8 mouse cellular contexts compared by ENCODE assay signal in the genomic region with DNA sequence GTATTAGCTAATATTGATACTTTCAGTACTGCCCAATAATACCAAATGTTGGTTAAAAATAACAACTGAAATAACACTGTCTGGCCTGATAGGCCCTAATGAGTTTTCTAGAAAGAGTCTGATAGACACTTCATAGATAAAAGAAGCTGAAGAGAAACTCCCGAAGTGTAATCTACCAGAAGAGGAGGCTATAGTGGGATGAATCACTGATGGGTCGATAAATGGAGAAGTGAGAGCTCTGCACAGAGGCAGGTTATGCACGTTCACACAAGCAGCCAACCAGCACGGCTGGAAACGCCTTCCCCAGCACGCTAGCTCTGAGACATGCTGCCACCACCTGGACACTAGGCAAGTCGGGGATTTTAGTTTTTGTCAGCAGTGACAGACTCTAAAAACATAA. TPM values are rescaled to one million over a fixed set of nuclear protein-coding genes. Genes with fewer than 3 reads are reported as not detected.
DNase-seq lines count a peak whose midpoint lies in the region; ATAC-seq lines count a peak whose summit lies in the region.

No protein-coding gene starts in this region.

- H3K9ac ChIP-seq in heart, embryonic 14.5 days (ENCODE audit: low read length): no peak overlapping the region
- no peak overlapping the region for H3K9ac ChIP-seq in liver, embryonic 16.5 days (ENCODE audit: low read depth, low read length)
- no peak overlapping the region for H3K9ac ChIP-seq in neural tube, embryonic 12.5 days

- DNase-seq in 3T3-L1 (ENCODE audit: low read depth, low spot score): peak; percentile 78
- DNase-seq in adrenal gland, adult 18-20 months (ENCODE audit: low spot score in 2 of 2): peak; percentile 41 to 49
- DNase-seq in embryo, embryonic 11 days: peak; percentile 87
- peak; percentile 84 for DNase-seq in kidney, postnatal 14 days
- peak; percentile 64 for DNase-seq in testis, postnatal 10 days (ENCODE audit: low spot score)

- H3K36me3 ChIP-seq in heart, embryonic 14.5 days (ENCODE audit: control insufficient read depth, insufficient read depth, low read length): peaks cover 1% of the 10 kb centered on the region; the same call in 1 of the 2 replicates
- peaks cover under 1% of the 10 kb centered on the region; the same call in 1 of the 2 replicates for H3K36me3 ChIP-seq in liver, embryonic 16.5 days (ENCODE audit: control insufficient read depth, insufficient read depth)
- no peaks in the 10 kb centered on the region for H3K36me3 ChIP-seq in neural tube, embryonic 12.5 days

- peak overlapping the region; percentile 27; the same call in 1 of the 2 replicates for H3K4me2 ChIP-seq in heart, embryonic 14.5 days (ENCODE audit: low read length)
- no peak overlapping the region for H3K4me2 ChIP-seq in liver, embryonic 16.5 days (ENCODE audit: low read depth, low read length)
- H3K4me2 ChIP-seq in neural tube, embryonic 12.5 days (replicated peaks): no peak overlapping the region

- under 1% methylated on average over 7 of the region's 7 CpGs for WGBS in heart, embryonic 14.5 days
- WGBS in liver, embryonic 16.5 days (ENCODE audit: insufficient replicate concordance): 1% methylated on average over 7 of the region's 7 CpGs
- WGBS in neural tube, embryonic 12.5 days: 7% methylated on average over 7 of the region's 7 CpGs

- no peak overlapping the region for H3K27ac ChIP-seq in heart, embryonic 14.5 days (replicated peaks in 1 of 2; ENCODE audit: control insufficient read depth in 1 of 2, insufficient read depth in 1 of 2, low read depth in 2 of 2, low read length in 2 of 2)
- H3K27ac ChIP-seq in liver, embryonic 16.5 days (ENCODE audit: low read length): no peak overlapping the region
- H3K27ac ChIP-seq in neural tube, embryonic 12.5 days: no peak overlapping the region

- H3K9me3 ChIP-seq in heart, embryonic 14.5 days (ENCODE audit: control insufficient read depth, low read length): no peaks in the 10 kb centered on the region
- no peaks in the 10 kb centered on the region for H3K9me3 ChIP-seq in liver, embryonic 16.5 days (replicated peaks; ENCODE audit: control insufficient read depth, low read length)
- H3K9me3 ChIP-seq in neural tube, embryonic 12.5 days: no peaks in the 10 kb centered on the region

- no peaks in the 10 kb centered on the region for H3K27me3 ChIP-seq in heart, embryonic 14.5 days (ENCODE audit: control insufficient read depth, insufficient read depth, low read length)
- no peaks in the 10 kb centered on the region for H3K27me3 ChIP-seq in liver, embryonic 16.5 days (ENCODE audit: control insufficient read depth, insufficient read depth, low read depth, low read length)
- no peaks in the 10 kb centered on the region for H3K27me3 ChIP-seq in neural tube, embryonic 12.5 days (replicated peaks)

- peaks cover 5 to 17% of the 10 kb centered on the region in 2 experiments; a peak in 3 of 4 replicates for H3K4me1 ChIP-seq in heart, embryonic 14.5 days (ENCODE audit: control insufficient read depth in 2 of 2, insufficient read depth in 2 of 2, low read length in 2 of 2)
- H3K4me1 ChIP-seq in liver, embryonic 16.5 days (ENCODE audit: control insufficient read depth, low read depth, low read length): peaks cover 24% of the 10 kb centered on the region
- peaks cover 33% of the 10 kb centered on the region for H3K4me1 ChIP-seq in neural tube, embryonic 12.5 days

- no peak overlapping the region for H3K4me3 ChIP-seq in heart, embryonic 14.5 days (ENCODE audit: control insufficient read depth in 1 of 2, insufficient read depth in 1 of 2, low read depth in 1 of 2, low read length in 2 of 2)
- no peak overlapping the region for H3K4me3 ChIP-seq in liver, embryonic 16.5 days (ENCODE audit: low read depth, low read length)
- no peak overlapping the region for H3K4me3 ChIP-seq in neural tube, embryonic 12.5 days

- no peak for ATAC-seq in heart, embryonic 14.5 days (ENCODE audit: insufficient number of reproducible peaks, insufficient read depth, low FRiP score, low read depth)
- peak; percentile 46 for ATAC-seq in liver, embryonic 16.5 days (ENCODE audit: low read depth)
- ATAC-seq in neural tube, embryonic 12.5 days (ENCODE audit: low FRiP score, low read depth): 0 out of 2 replicates have a peak, but pooled peaks have one; percentile 41

RNA-seq across cellular contexts. Expression of gene Smim15, which starts 2.9 kb away (rescaled TPM):
- 10 to 100 TPM; 38.6 to 43.1 TPM for total RNA-seq in adrenal gland, adult 18-20 months (2021)
- 26.8 and 32.2 TPM in 2 replicates for polyA plus RNA-seq in heart, embryonic 14.5 days (2014; fragmentation: Nextera tagmentation; extraction: Ambion mirVana)
- polyA plus RNA-seq in liver, embryonic 16.5 days (2015; fragmentation: Nextera tagmentation; extraction: Ambion mirVana): 20.7 and 21.9 TPM in 2 replicates
- polyA plus RNA-seq in neural tube, embryonic 12.5 days (2016; fragmentation: Nextera tagmentation; extraction: Ambion mirVana): 43.5 and 43.7 TPM in 2 replicates
